Mouse (Mus musculus) mesoderm, embryonic 11.5 days (tissue): Measurements from ENCODE around the gene Slc10a7.

ENCODE experiments used
- DNase-seq: peaks from one replicate; pipeline ENCODE4 v3.0.0-alpha.2; 2012; ENCODE audit warnings: low read depth, low spot score

Slc10a7 gene

GRCm38 (mm10) chr8:78734721-78735517 is 225.8 kb downstream of the Slc10a7 start:
- no peak for DNase-seq

GRCm38 (mm10) chr8:78738304-78738703 is 229.2 kb downstream of the Slc10a7 start:
- no peak for DNase-seq

GRCm38 (mm10) chr8:78740936-78741335 is 231.8 kb downstream of the Slc10a7 start:
- DNase-seq, result no peak

- DNase-seq, result no peak
Measured at GRCm38 (mm10) chr8:78741496-78741895, 232.3 kb downstream of the Slc10a7 start.

- DNase-seq, result no peak
Measured at GRCm38 (mm10) chr8:78741965-78742364, 232.8 kb downstream of the Slc10a7 start.

- peak; percentile 60 for DNase-seq
Measured at GRCm38 (mm10) chr8:78742453-78742852, 233.3 kb downstream of the Slc10a7 start.

GRCm38 (mm10) chr8:78747052-78747451 is 237.9 kb downstream of the Slc10a7 start:
- DNase-seq, result no peak

GRCm38 (mm10) chr8:78748701-78749100 is 239.6 kb downstream of the Slc10a7 start:
- DNase-seq, result no peak

GRCm38 (mm10) chr8:78749861-78750825 is 241.0 kb downstream of the Slc10a7 start:
- DNase-seq, result peak; percentile 50

- no peak for DNase-seq
Measured at GRCm38 (mm10) chr8:78751151-78751550, 242.0 kb downstream of the Slc10a7 start.

- DNase-seq, result no peak
Measured at GRCm38 (mm10) chr8:78754986-78755385, 245.8 kb downstream of the Slc10a7 start.

GRCm38 (mm10) chr8:78759139-78759538 is 250.0 kb downstream of the Slc10a7 start:
- no peak for DNase-seq

- no peak for DNase-seq
Measured at GRCm38 (mm10) chr8:78764976-78765375, 255.8 kb downstream of the Slc10a7 start.

GRCm38 (mm10) chr8:78765556-78765955 is 256.4 kb downstream of the Slc10a7 start:
- DNase-seq, result no peak

- DNase-seq, result no peak
Measured at GRCm38 (mm10) chr8:78770584-78770983, 261.4 kb downstream of the Slc10a7 start.

GRCm38 (mm10) chr8:78771256-78771655 is 262.1 kb downstream of the Slc10a7 start:
- DNase-seq, result no peak

GRCm38 (mm10) chr8:78776816-78777215 is 267.7 kb downstream of the Slc10a7 start:
- DNase-seq, result no peak
